Mouse (Mus musculus) forebrain, embryonic 12.5 days (tissue): ENCODE results near the gene Tmem52b. TPM values are rescaled to one million over a fixed set of nuclear protein-coding genes. Genes with fewer than 3 reads are reported as not detected.

ENCODE experiments used
- ATAC-seq: fragments of 200-750 bp; cut with Nextera tagmentation; 2 replicates; pipeline ENCODE4 v1.8.0; 2017; ENCODE audit warnings: moderate TSS enrichment; ENCODE audit not compliant: low FRiP score
- H3K27ac ChIP-seq: fragments of 300-500 bp; sonication (generic); 2 replicates; pipeline ENCODE4 v1.5.1; 2016; ENCODE audit warnings: mild to moderate bottlenecking
- H3K27me3 ChIP-seq: fragments of 300-500 bp; sonication (generic); 2 replicates; pipeline ENCODE4 v1.6.1; 2016; ENCODE audit warnings: mild to moderate bottlenecking
- H3K36me3 ChIP-seq: fragments of 300-500 bp; sonication (generic); replicated peaks from 2 replicates; pipeline ENCODE4 v1.6.1; 2016; ENCODE audit warnings: mild to moderate bottlenecking
- H3K4me1 ChIP-seq: fragments of 300-500 bp; sonication (generic); 2 replicates; pipeline ENCODE4 v1.6.1; 2016
- H3K4me2 ChIP-seq: fragments of 300-500 bp; sonication (generic); 2 replicates; pipeline ENCODE4 v1.6.1; 2016; ENCODE audit warnings: mild to moderate bottlenecking, moderate library complexity
- H3K4me3 ChIP-seq: fragments of 300-500 bp; sonication (generic); replicated peaks from 2 replicates; pipeline ENCODE4 v1.5.1; 2016; ENCODE audit warnings: mild to moderate bottlenecking
- H3K9ac ChIP-seq: fragments of 300-500 bp; sonication (generic); 2 replicates; pipeline ENCODE4 v1.6.1; 2016; ENCODE audit warnings: mild to moderate bottlenecking
- H3K9me3 ChIP-seq: fragments of 300-500 bp; sonication (generic); 2 replicates; pipeline ENCODE4 v1.6.1; 2016
- WGBS: fragments of 180-500 bp; shearing (Covaris S2); methylation state at CpG from one replicate; pipeline ENCODE4 v1.1.7; 2016; 5-methylcytosine and 5-hydroxymethylcytosine counted together
- polyA plus RNA-seq: library from polyadenylated mRNA; unstranded; fragments of >200 nt; fragmentation: Nextera tagmentation; extraction: Ambion mirVana; gene quantifications from 2 replicates; pipeline ENCODE4 v1.2.1, GENCODE M21; 2016

Tmem52b gene
- polyA plus RNA-seq, 1 experiment from 2014 or later = not detected

DNA sequence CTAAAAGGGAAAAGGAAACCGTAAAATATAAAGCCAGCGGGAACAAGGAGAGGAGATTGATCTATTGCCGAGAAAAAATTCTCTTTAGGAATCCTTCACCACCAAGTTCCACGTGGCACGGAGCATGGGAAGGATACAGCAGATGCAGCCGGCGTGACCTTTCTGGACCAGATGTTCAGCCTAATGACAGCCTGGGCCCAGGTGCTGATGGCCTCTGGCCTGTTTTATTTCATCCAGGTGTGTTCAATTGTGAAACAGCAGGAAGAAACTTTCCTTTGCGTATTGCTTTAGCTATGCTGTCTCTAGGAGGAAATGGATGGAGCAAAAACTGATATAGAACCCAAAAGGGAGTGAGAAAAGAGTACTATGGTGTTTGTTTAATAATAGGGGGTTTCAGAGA, 513 bp downstream of the Tmem52b start:
- whole genome bisulfite sequencing = 85% methylated on average over 8 of the region's 8 CpGs
- no peak for ATAC-seq

DNA sequence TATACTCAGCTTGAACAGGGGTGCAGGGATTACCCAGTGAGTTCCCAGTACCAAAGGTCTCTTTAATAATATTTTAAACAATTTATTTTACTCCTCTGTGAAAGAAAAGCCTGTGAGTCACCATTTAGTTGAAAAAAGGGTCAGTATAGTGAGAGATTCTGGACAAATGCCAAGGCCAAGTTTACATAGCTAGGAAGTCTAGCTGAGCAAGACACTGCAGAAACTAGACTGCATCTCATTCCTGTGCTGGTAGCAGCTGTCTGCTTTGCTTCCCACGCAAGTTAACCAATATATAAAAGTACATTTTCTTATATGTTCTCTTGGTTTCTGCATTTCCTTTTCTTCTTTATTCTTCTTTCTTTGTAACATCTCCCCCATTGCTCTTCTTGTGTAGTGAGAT, 1.1 kb downstream of the Tmem52b start:
- H3K27ac ChIP-seq = no peak overlapping the region
- WGBS = 94% methylated on average over 1 of the region's 1 CpGs
- H3K9ac ChIP-seq = no peak overlapping the region
- ATAC-seq = no peak
- H3K4me3 ChIP-seq = no peak overlapping the region
- no peaks in the 10 kb centered on the region for H3K9me3 ChIP-seq
- no peak overlapping the region for H3K4me2 ChIP-seq
- no peaks in the 10 kb centered on the region for H3K4me1 ChIP-seq
- H3K27me3 ChIP-seq = no peaks in the 10 kb centered on the region
- H3K36me3 ChIP-seq = no peaks in the 10 kb centered on the region

More for the DNA sequence above, 513 bp downstream of the Tmem52b start:
- Histone ChIP-seq H3K4me2 (no peak overlapping the region), H3K9me3 (no peaks in the 10 kb centered on the region), H3K4me1 (no peaks in the 10 kb centered on the region), H3K9ac (no peak overlapping the region), H3K27me3 (no peaks in the 10 kb centered on the region), H3K27ac (no peak overlapping the region), H3K36me3 (no peaks in the 10 kb centered on the region), H3K4me3 (no peak overlapping the region)

DNA sequence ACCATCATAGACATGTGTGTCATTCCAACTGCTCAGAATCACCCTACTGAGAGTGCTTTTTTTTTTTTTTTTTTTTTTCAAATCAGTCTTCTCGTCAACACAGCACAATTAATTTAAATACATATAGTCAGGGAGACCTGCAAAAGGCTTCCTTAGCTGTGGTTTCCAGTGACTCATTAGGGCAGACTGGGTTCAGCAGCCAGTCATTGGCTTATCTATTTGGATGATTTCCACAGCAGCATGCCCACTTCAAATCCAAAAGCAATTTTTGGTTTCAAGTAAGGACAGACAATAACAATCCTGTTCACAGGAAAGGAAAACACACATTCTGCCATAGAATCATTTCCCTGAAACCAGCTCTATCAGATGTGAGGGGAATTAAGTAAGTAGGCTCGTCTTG, 2.0 kb downstream of the Tmem52b start:
- Histone ChIP-seq H3K4me3 (no peak overlapping the region), H3K27me3 (no peaks in the 10 kb centered on the region), H3K4me2 (no peak overlapping the region), H3K9ac (no peak overlapping the region), H3K36me3 (no peaks in the 10 kb centered on the region), H3K4me1 (no peaks in the 10 kb centered on the region), H3K27ac (no peak overlapping the region), H3K9me3 (no peaks in the 10 kb centered on the region)
- ATAC-seq = no peak
- 87% methylated on average over 2 of the region's 2 CpGs for WGBS

- Histone ChIP-seq H3K4me3 (no peak overlapping the region), H3K4me2 (no peak overlapping the region), H3K9me3 (no peaks in the 10 kb centered on the region), H3K27me3 (no peaks in the 10 kb centered on the region), H3K27ac (no peak overlapping the region), H3K36me3 (no peaks in the 10 kb centered on the region), H3K4me1 (no peaks in the 10 kb centered on the region), H3K9ac (no peak overlapping the region)
- ATAC-seq = no peak
- WGBS = 93% methylated on average over 3 of the region's 3 CpGs
These were observed 2.7 kb downstream of the Tmem52b start for GRCm38 (mm10) chr6:129515068-129515467.

GRCm38 (mm10) chr6:129516388-129516787, 4.0 kb downstream of the Tmem52b start:
- no peak overlapping the region for H3K9ac ChIP-seq
- H3K4me3 ChIP-seq = no peak overlapping the region
- no peak for ATAC-seq
- no peak overlapping the region for H3K4me2 ChIP-seq
- 93% methylated on average over 10 of the region's 10 CpGs for WGBS
- H3K9me3 ChIP-seq = no peaks in the 10 kb centered on the region
- H3K27me3 ChIP-seq = no peaks in the 10 kb centered on the region
- H3K36me3 ChIP-seq = no peaks in the 10 kb centered on the region
- no peak overlapping the region for H3K27ac ChIP-seq
- no peaks in the 10 kb centered on the region for H3K4me1 ChIP-seq

- Histone ChIP-seq H3K4me1 (0 out of 2 replicates have a peak, but pooled peaks cover 2% of the 10 kb centered on the region), H3K9ac (no peak overlapping the region), H3K36me3 (no peaks in the 10 kb centered on the region), H3K9me3 (no peaks in the 10 kb centered on the region), H3K4me2 (no peak overlapping the region), H3K27me3 (no peaks in the 10 kb centered on the region), H3K4me3 (no peak overlapping the region), H3K27ac (no peak overlapping the region)
- ATAC-seq = peak; percentile 61; the same call in 1 of the 2 replicates
- WGBS = 48% methylated on average over 2 of the region's 2 CpGs
These were observed 5.5 kb downstream of the Tmem52b start for GRCm38 (mm10) chr6:129517752-129518408.

- no peaks in the 10 kb centered on the region for H3K36me3 ChIP-seq
- H3K27me3 ChIP-seq = no peaks in the 10 kb centered on the region
- ATAC-seq = no peak
- H3K4me3 ChIP-seq = no peak overlapping the region
- no peak overlapping the region for H3K9ac ChIP-seq
- H3K9me3 ChIP-seq = no peaks in the 10 kb centered on the region
- no peak overlapping the region for H3K4me2 ChIP-seq
- H3K27ac ChIP-seq = no peak overlapping the region
- 0 out of 2 replicates have a peak, but pooled peaks cover 2% of the 10 kb centered on the region for H3K4me1 ChIP-seq
These were observed 13.7 kb downstream of the Tmem52b start for GRCm38 (mm10) chr6:129526069-129526468.

- Histone ChIP-seq H3K4me1 (peaks cover 3% of the 10 kb centered on the region; the same call in 1 of the 2 replicates), H3K4me3 (no peak overlapping the region), H3K9me3 (no peaks in the 10 kb centered on the region), H3K9ac (no peak overlapping the region), H3K27me3 (no peaks in the 10 kb centered on the region), H3K4me2 (no peak overlapping the region), H3K27ac (no peak overlapping the region), H3K36me3 (no peaks in the 10 kb centered on the region)
- 88% methylated on average over 2 of the region's 2 CpGs for WGBS
- no peak for ATAC-seq
These were observed 15.1 kb downstream of the Tmem52b start for GRCm38 (mm10) chr6:129527416-129527815.

DNA sequence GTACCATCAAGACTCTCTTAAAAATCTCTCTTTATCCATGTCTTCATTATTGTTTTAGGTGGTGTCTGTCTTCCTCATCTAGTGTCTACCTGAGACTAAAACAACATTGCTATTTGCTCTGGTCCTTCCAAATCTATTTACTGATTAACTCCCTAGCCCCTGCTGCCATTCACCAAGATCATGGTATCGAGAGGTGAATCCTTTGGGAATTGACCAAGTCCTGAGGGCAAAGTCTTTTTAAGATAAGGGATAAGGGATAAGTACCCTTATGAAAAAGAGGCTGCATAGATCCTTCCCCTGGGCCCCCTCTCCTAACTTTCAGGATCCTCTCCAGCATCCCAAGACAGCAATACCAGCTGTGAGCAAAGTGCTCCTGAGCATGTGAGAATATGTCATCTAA, 17.2 kb downstream of the Tmem52b start:
- H3K36me3 ChIP-seq = no peaks in the 10 kb centered on the region
- ATAC-seq = no peak
- H3K27me3 ChIP-seq = no peaks in the 10 kb centered on the region
- H3K9ac ChIP-seq = no peak overlapping the region
- no peak overlapping the region for H3K4me2 ChIP-seq
- no peak overlapping the region for H3K27ac ChIP-seq
- peaks cover 7% of the 10 kb centered on the region for H3K4me1 ChIP-seq
- no peak overlapping the region for H3K4me3 ChIP-seq
- 91% methylated on average over 1 of the region's 1 CpGs for WGBS
- no peaks in the 10 kb centered on the region for H3K9me3 ChIP-seq

GRCm38 (mm10) chr6:129530261-129530660, 17.9 kb downstream of the Tmem52b start:
- Histone ChIP-seq H3K27ac (no peak overlapping the region), H3K27me3 (no peaks in the 10 kb centered on the region), H3K4me3 (no peak overlapping the region), H3K4me2 (no peak overlapping the region), H3K4me1 (peaks cover 14% of the 10 kb centered on the region), H3K36me3 (no peaks in the 10 kb centered on the region), H3K9ac (no peak overlapping the region), H3K9me3 (no peaks in the 10 kb centered on the region)
- no peak for ATAC-seq

- 33% methylated on average over 7 of the region's 7 CpGs for WGBS
- peak overlapping the region; percentile 50; the same call in 1 of the 2 replicates for H3K27ac ChIP-seq
- H3K9me3 ChIP-seq = no peaks in the 10 kb centered on the region
- no peaks in the 10 kb centered on the region for H3K27me3 ChIP-seq
- H3K4me3 ChIP-seq = peak overlapping the region; percentile 62
- H3K4me2 ChIP-seq = peak overlapping the region; percentile 75
- peak; percentile 31 for ATAC-seq
- peaks cover 24% of the 10 kb centered on the region for H3K4me1 ChIP-seq
- no peaks in the 10 kb centered on the region for H3K36me3 ChIP-seq
- peak overlapping the region; percentile 80 for H3K9ac ChIP-seq
These were observed 20.2 kb downstream of the Tmem52b start for GRCm38 (mm10) chr6:129532556-129532941.

- WGBS = under 1% methylated on average over 55 of the region's 55 CpGs
- peak within 1 kb of the TSS; percentile 62 for H3K4me3 ChIP-seq
- H3K9me3 ChIP-seq = no peaks in the 10 kb centered on the region
- no peaks in the 10 kb centered on the region for H3K27me3 ChIP-seq
- H3K36me3 ChIP-seq = peaks cover 3% of the 10 kb centered on the region; the same call in 1 of the 2 replicates
- H3K4me2 ChIP-seq = peak within 1 kb of the TSS; percentile 75
- peak; percentile 90 for ATAC-seq
- H3K9ac ChIP-seq = peak within 1 kb of the TSS; percentile 80
- peak within 1 kb of the TSS; percentile 74 for H3K27ac ChIP-seq
- H3K4me1 ChIP-seq = peaks cover 24% of the 10 kb centered on the region
These were observed 20.8 kb downstream of the Tmem52b start, which contains the start of gene Gabarapl1 for GRCm38 (mm10) chr6:129532942-129533860. Gabarapl1 (plus strand) TSS chr6:129533160.
